ENCODE assay signal across 19 mouse cellular contexts in the genomic region with DNA sequence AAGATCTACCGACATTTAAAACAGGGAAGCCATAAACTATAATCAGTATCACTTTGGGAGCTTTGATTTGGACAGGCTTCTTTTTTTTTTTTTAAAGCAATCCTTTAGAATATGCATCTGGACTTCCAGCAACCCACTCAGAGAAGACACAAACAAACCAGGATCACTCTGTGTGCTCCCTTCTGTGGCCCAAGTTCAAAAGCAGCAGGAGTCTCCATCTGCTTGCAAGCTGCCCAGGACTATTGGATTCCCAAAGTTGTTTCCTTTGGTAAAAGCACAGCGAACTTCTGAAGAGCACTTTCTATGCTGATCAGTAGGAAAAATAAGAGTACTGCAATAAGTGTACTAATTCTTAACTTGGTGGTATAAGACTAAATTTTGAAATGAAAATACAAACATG.
DNase-seq lines count a peak whose midpoint lies in the region; ATAC-seq and TF ChIP-seq lines count a peak whose summit lies in the region.
"Had no signal": no experiment of that assay in that cellular context is flagged by ENCODE, and none has a peak within 500 bp of the region (broad histone marks: within the 10 kb centered on the region; RNA-seq: fewer than 3 reads in every experiment).

No protein-coding gene starts in this region.

- TF ChIP-seq POLR2A in heart, adult 2 months (IDR thresholded peaks at IDR 0.05; ENCODE audit: insufficient read depth, low read depth, low read length), result no peak

- no peak overlapping the region for H3K9ac ChIP-seq in heart, adult 2 months (ENCODE audit: low read depth, low read length)
- H3K9ac ChIP-seq in midbrain, postnatal 0 days (replicated peaks; ENCODE audit: low read length, poor library complexity, severe bottlenecking), result no peak overlapping the region
- H3K9ac ChIP-seq in midbrain, embryonic 11.5 days (ENCODE audit: low read length), result no peak overlapping the region
- H3K9ac ChIP-seq: embryonic facial prominence, embryonic 15.5 days; hindbrain, embryonic 15.5 days; intestine, embryonic 15.5 days; limb, embryonic 12.5 days; midbrain, embryonic 13.5 days had no signal

- H3K79me2 ChIP-seq in heart, adult 2 months (replicated peaks; ENCODE audit: control insufficient read depth, insufficient read depth, low read length), result no peaks in the 10 kb centered on the region

- no peak for TF ChIP-seq EP300 in heart, adult 2 months (IDR thresholded peaks at IDR 0.05; ENCODE audit: insufficient read depth, low read depth, low read length)

- no peak for TF ChIP-seq CTCF in heart, adult 2 months (IDR thresholded peaks at IDR 0.05)
- no peak for TF ChIP-seq CTCF in midbrain, postnatal 0 days (IDR thresholded peaks at IDR 0.05)

- H3K4me3 ChIP-seq in heart, adult 2 months, result no peak overlapping the region
- no peak overlapping the region for H3K4me3 ChIP-seq in midbrain, postnatal 0 days (ENCODE audit: low read depth, low read length)
- no peak overlapping the region for H3K4me3 ChIP-seq in midbrain, embryonic 11.5 days (ENCODE audit: low read depth, low read length)
- H3K4me3 ChIP-seq: embryonic facial prominence, embryonic 15.5 days; hindbrain, embryonic 15.5 days; intestine, embryonic 15.5 days; limb, embryonic 12.5 days; midbrain, embryonic 13.5 days had no signal

- intact Hi-C loops in heart, adult 2 months (cut with DNase I), result loop anchor here (2.0 to 5.0 kb wide), 4 partner anchors 42 to 107 kb away; no protein-coding TSS in a partner anchor
- intact Hi-C loops in heart, postnatal 25 days (cut with DNase I), result loop anchor here (5.0 kb wide), 2 partner anchors 38 to 107 kb away; no protein-coding TSS in a partner anchor

- 40% methylated on average over 2 of the region's 2 CpGs for WGBS in heart, adult 2 months
- 60% methylated on average over 2 of the region's 2 CpGs for WGBS in midbrain, postnatal 0 days
- WGBS in midbrain, embryonic 11.5 days, result 72% methylated on average over 2 of the region's 2 CpGs

- H3K27ac ChIP-seq in heart, adult 2 months, result peak overlapping the region; percentile 74
- H3K27ac ChIP-seq in midbrain, postnatal 0 days (ENCODE audit: low read depth, low read length), result no peak overlapping the region
- H3K27ac ChIP-seq in midbrain, embryonic 11.5 days (ENCODE audit: low read depth, low read length), result no peak overlapping the region
- H3K27ac ChIP-seq: embryonic facial prominence, embryonic 15.5 days; hindbrain, embryonic 15.5 days; intestine, embryonic 15.5 days; limb, embryonic 12.5 days; midbrain, embryonic 13.5 days had no signal

- ATAC-seq in midbrain, postnatal 0 days (ENCODE audit: low FRiP score), result no peak
- no peak for ATAC-seq in midbrain, embryonic 11.5 days (ENCODE audit: low FRiP score)
- ATAC-seq: forebrain, embryonic 14.5 days; intestine, embryonic 15.5 days; midbrain, embryonic 13.5 days had no signal

- peaks cover 8% of the 10 kb centered on the region for H3K36me3 ChIP-seq in heart, adult 2 months (ENCODE audit: control insufficient read depth, insufficient read depth, low read length)
- H3K36me3 ChIP-seq in midbrain, postnatal 0 days (ENCODE audit: insufficient read depth, low read length), result no peaks in the 10 kb centered on the region
- no peaks in the 10 kb centered on the region for H3K36me3 ChIP-seq in midbrain, embryonic 11.5 days (ENCODE audit: control insufficient read depth, insufficient read depth, low read length)
- H3K36me3 ChIP-seq: embryonic facial prominence, embryonic 15.5 days; hindbrain, embryonic 15.5 days; intestine, embryonic 15.5 days; limb, embryonic 12.5 days; midbrain, embryonic 13.5 days had no signal

- H3K4me1 ChIP-seq in heart, adult 2 months (ENCODE audit: control insufficient read depth, insufficient read depth, low read length), result peaks cover 9% of the 10 kb centered on the region
- H3K4me1 ChIP-seq in midbrain, postnatal 0 days (ENCODE audit: insufficient read depth, low read length), result no peaks in the 10 kb centered on the region
- H3K4me1 ChIP-seq in midbrain, embryonic 11.5 days (ENCODE audit: control insufficient read depth, insufficient read depth, low read length), result no peaks in the 10 kb centered on the region
- H3K4me1 ChIP-seq: embryonic facial prominence, embryonic 15.5 days; hindbrain, embryonic 15.5 days; intestine, embryonic 15.5 days; midbrain, embryonic 13.5 days had no signal

- no peaks in the 10 kb centered on the region for H3K9me3 ChIP-seq in midbrain, postnatal 0 days (ENCODE audit: low read length)
- no peaks in the 10 kb centered on the region for H3K9me3 ChIP-seq in midbrain, embryonic 11.5 days (ENCODE audit: control insufficient read depth, low read length)
- H3K9me3 ChIP-seq: embryonic facial prominence, embryonic 15.5 days; hindbrain, embryonic 15.5 days; intestine, embryonic 15.5 days; limb, embryonic 12.5 days; midbrain, embryonic 13.5 days had no signal

- DNase-seq in cerebellum, postnatal 10 days, result peak; percentile 65 to 80
- DNase-seq in cerebellum, adult 11 months, result no peak
- DNase-seq in heart, adult 2 months, result peak in 1 of 2 experiments; percentile 15
- no peak for DNase-seq in heart, postnatal 25 days (ENCODE audit: low spot score)
- peak; percentile 9 for DNase-seq in layer of hippocampus, adult 11-12 months (ENCODE audit: low spot score)
- no peak for DNase-seq in layer of hippocampus, postnatal 25 days (ENCODE audit: extremely low spot score in 1 of 2, low spot score in 1 of 2)
- peak; percentile 31 for DNase-seq in midbrain, postnatal 0 days (ENCODE audit: low spot score)
- no peak for DNase-seq in midbrain, embryonic 11.5 days (ENCODE audit: low spot score, missing footprints)
- DNase-seq: gastrocnemius, postnatal 10 days; right cerebral cortex, adult 18-20 months; right cerebral cortex, postnatal 4 days; thymus, postnatal 14 days had no signal

- H3K4me2 ChIP-seq in midbrain, postnatal 0 days (ENCODE audit: low read depth, low read length, poor library complexity, severe bottlenecking), result no peak overlapping the region
- H3K4me2 ChIP-seq in midbrain, embryonic 11.5 days, result no peak overlapping the region
- H3K4me2 ChIP-seq: embryonic facial prominence, embryonic 15.5 days; hindbrain, embryonic 15.5 days; intestine, embryonic 15.5 days; limb, embryonic 12.5 days; liver, embryonic 11.5 days; midbrain, embryonic 13.5 days had no signal

- H3K27me3 ChIP-seq in heart, adult 2 months (ENCODE audit: control insufficient read depth, insufficient read depth, low read length), result no peaks in the 10 kb centered on the region
- H3K27me3 ChIP-seq in midbrain, postnatal 0 days (ENCODE audit: insufficient read depth, low read length), result no peaks in the 10 kb centered on the region
- H3K27me3 ChIP-seq in midbrain, embryonic 11.5 days (ENCODE audit: control insufficient read depth, insufficient read depth, low read length), result no peaks in the 10 kb centered on the region
- H3K27me3 ChIP-seq: embryonic facial prominence, embryonic 15.5 days; hindbrain, embryonic 15.5 days; intestine, embryonic 15.5 days; limb, embryonic 12.5 days; midbrain, embryonic 13.5 days had no signal

Comparison
In these comparisons a context has a peak if more than half of its experiments do, and no peak if none do; other contexts are left out.
1. DNase-seq: peak in cerebellum, postnatal 10 days (2 of 2), layer of hippocampus, adult 11-12 months (single experiment) and midbrain, postnatal 0 days (single experiment); none in cerebellum, adult 11 months (single experiment), heart, postnatal 25 days (single experiment), layer of hippocampus, postnatal 25 days (0 of 2) and midbrain, embryonic 11.5 days (single experiment).